Mouse (Mus musculus) MEL (cell line): ENCODE data around the gene Vwa3a. TPM values are rescaled to one million over a fixed set of nuclear protein-coding genes. Genes with fewer than 3 reads are reported as not detected.

Source experiments
- DNase-seq: peaks from one replicate; pipeline ENCODE4 v3.0.0; 2011; ENCODE audit warnings: low read depth, low spot score
- H3K27ac ChIP-seq: 2 replicates; pipeline ENCODE4 v1.5.1; 2012; ENCODE audit warnings: low read depth, mild to moderate bottlenecking, control low read depth, low read length, moderate library complexity; ENCODE audit not compliant: control insufficient read depth
- H3K27me3 ChIP-seq, 2 experiments: fragments of 150-350 bp in 1 of 2; sonication (generic) in 1 of 2; 2 replicates each; pipeline ENCODE4 v1.6.1; 2012; ENCODE audit warnings: low read length in 2 of 2, mild to moderate bottlenecking in 2 of 2, improper control_type of control experiment in 1 of 2, moderate library complexity in 1 of 2; ENCODE audit not compliant: insufficient read depth in 2 of 2, control insufficient read depth in 1 of 2
- H3K36me3 ChIP-seq, 2 experiments: 2 replicates each; pipeline ENCODE4 v1.6.1; 2012 to 2014; ENCODE audit warnings: low read length in 2 of 2, improper control_type of control experiment in 1 of 2, inconsistent platforms in 1 of 2, mild to moderate bottlenecking in 1 of 2; ENCODE audit not compliant: insufficient read depth in 2 of 2, control insufficient read depth in 1 of 2
- H3K4me1 ChIP-seq, 2 experiments: fragments of 150-350 bp in 1 of 2; sonication (generic) in 1 of 2; 2 replicates each; pipeline ENCODE4 v1.6.1; 2012; ENCODE audit warnings: low read length in 2 of 2, improper control_type of control experiment in 1 of 2, mild to moderate bottlenecking in 1 of 2; ENCODE audit not compliant: insufficient read depth in 2 of 2, control insufficient read depth in 1 of 2
- H3K4me3 ChIP-seq, 2 experiments: fragments of 150-350 bp in 1 of 2; sonication (generic) in 1 of 2; 2 replicates each; pipeline ENCODE4 v1.5.1; 2012; ENCODE audit warnings: low read depth in 2 of 2, low read length in 2 of 2, mild to moderate bottlenecking in 2 of 2, moderate library complexity in 2 of 2, control low read depth in 1 of 2, improper control_type of control experiment in 1 of 2; ENCODE audit not compliant: control insufficient read depth in 1 of 2, insufficient read depth in 1 of 2
- H3K79me2 ChIP-seq: 2 replicates; pipeline ENCODE4 v1.6.1; 2012; ENCODE audit warnings: mild to moderate bottlenecking, low read length, moderate library complexity; ENCODE audit not compliant: control insufficient read depth, poor library complexity, insufficient read depth
- H3K9ac ChIP-seq: 2 replicates; pipeline ENCODE4 v1.6.1; 2012; ENCODE audit warnings: low read depth, mild to moderate bottlenecking, control low read depth, low read length, moderate library complexity; ENCODE audit not compliant: control insufficient read depth, poor library complexity, severe bottlenecking
- H3K9me3 ChIP-seq: fragments of 150-350 bp; sonication (generic); replicated peaks from 2 replicates; pipeline ENCODE4 v1.6.1; 2012; ENCODE audit warnings: mild to moderate bottlenecking, low read length, improper control_type of control experiment, moderate library complexity; ENCODE audit not compliant: insufficient read depth
- BHLHE40 ChIP-seq: IDR thresholded peaks from 2 replicates; pipeline ENCODE4 v1.6.1; 2012; ENCODE audit warnings: low read depth, mild to moderate bottlenecking, inconsistent platforms, low read length, improper control_type of control experiment, borderline replicate concordance
- CTCF ChIP-seq, 3 experiments: IDR thresholded peaks in 2 of 3; conservative IDR thresholded peaks in 1 of 3; 2 replicates each; pipeline ENCODE4 v1.5.1; 2011 to 2012; ENCODE audit warnings: low read length in 3 of 3, low read depth in 2 of 3, mild to moderate bottlenecking in 2 of 3, improper control_type of control experiment in 1 of 3, inconsistent platforms in 1 of 3, mixed read lengths in 1 of 3, moderate library complexity in 1 of 3; ENCODE audit not compliant: control insufficient read depth in 1 of 3, insufficient read depth in 1 of 3, poor library complexity in 1 of 3, severe bottlenecking in 1 of 3
- ELF1 ChIP-seq: IDR thresholded peaks from 2 replicates; pipeline ENCODE4 v1.6.1; 2014; ENCODE audit warnings: low read depth, mild to moderate bottlenecking, inconsistent platforms, low read length, improper control_type of control experiment, moderate library complexity
- MAX ChIP-seq: IDR thresholded peaks from 2 replicates; pipeline ENCODE4 v1.6.1; 2011; ENCODE audit warnings: low read length, improper control_type of control experiment
- MXI1 ChIP-seq: IDR thresholded peaks from 2 replicates; pipeline ENCODE4 v1.6.1; 2011; ENCODE audit warnings: mild to moderate bottlenecking, low read depth, low read length, improper control_type of control experiment
- MYC ChIP-seq: IDR thresholded peaks from 2 replicates; pipeline ENCODE4 v1.6.1; 2011; ENCODE audit warnings: low read depth, mild to moderate bottlenecking, low read length, improper control_type of control experiment, moderate library complexity
- POLR2AphosphoS2 ChIP-seq: IDR thresholded peaks from 2 replicates; pipeline ENCODE4 v1.6.1; 2011; ENCODE audit warnings: low read length, improper control_type of control experiment
- RAD21 ChIP-seq: IDR thresholded peaks from 2 replicates; pipeline ENCODE4 v1.6.1; 2011; ENCODE audit warnings: mild to moderate bottlenecking, low read depth, low read length, improper control_type of control experiment
- SIN3A ChIP-seq: IDR thresholded peaks from 2 replicates; pipeline ENCODE4 v1.6.1; 2012; ENCODE audit warnings: low read length, improper control_type of control experiment, inconsistent platforms
- SMC3 ChIP-seq: IDR thresholded peaks from 2 replicates; pipeline ENCODE4 v1.6.1; 2011; ENCODE audit warnings: low read depth, low read length, improper control_type of control experiment
- TBP ChIP-seq: IDR thresholded peaks from 2 replicates; pipeline ENCODE4 v1.8.0; 2011; ENCODE audit warnings: low read depth, low read length, improper control_type of control experiment
- USF1 ChIP-seq: IDR thresholded peaks from 2 replicates; pipeline ENCODE4 v1.6.1; 2014; ENCODE audit warnings: low read depth, mild to moderate bottlenecking, inconsistent platforms, low read length, improper control_type of control experiment, moderate library complexity
- USF2 ChIP-seq, 2 experiments: IDR thresholded peaks; 2 replicates each; pipeline ENCODE4 v1.6.1; 2011 to 2012; ENCODE audit warnings: improper control_type of control experiment in 2 of 2, low read length in 2 of 2, borderline replicate concordance in 1 of 2, inconsistent platforms in 1 of 2, low read depth in 1 of 2, mild to moderate bottlenecking in 1 of 2; ENCODE audit not compliant: insufficient read depth in 1 of 2
- ZC3H11A ChIP-seq: IDR thresholded peaks from 2 replicates; pipeline ENCODE4 v1.6.1; 2012; ENCODE audit warnings: low read depth, mild to moderate bottlenecking, inconsistent platforms, low read length, improper control_type of control experiment
- ZNF384 ChIP-seq: IDR thresholded peaks from 2 replicates; pipeline ENCODE4 v1.6.1; 2012; ENCODE audit warnings: low read depth, mild to moderate bottlenecking, inconsistent platforms, low read length, improper control_type of control experiment
- polyA plus RNA-seq, 2 experiments: library from polyadenylated mRNA; stranded (reverse) in 1 of 2; unstranded in 1 of 2; fragments of >175 nt in 1 of 2; fragments of >200 nt in 1 of 2; gene quantifications; 2 replicates each; pipeline versions ENCODE4 v1.2.1 to v1.2.4; 2012; ENCODE audit warnings: low replicate concordance in 2 of 2, low read depth in 1 of 2; ENCODE audit not compliant: insufficient read length in 2 of 2, insufficient read depth in 1 of 2, missing spikeins in 1 of 2
- total RNA-seq: library from RNA; depleted of rRNA; stranded (reverse); fragments of 300-350 nt; gene quantifications from 2 replicates; pipeline ENCODE4 v1.2.3, GENCODE M21; 2012

Vwa3a gene
- total and polyA plus RNA-seq, 3 experiments, result not detected

GRCm38 (mm10) chr7:120817552-120817951, 78.4 kb downstream of the Vwa3a start:
- no peaks in the 10 kb centered on the region for H3K4me1 ChIP-seq
- no peak overlapping the region for H3K27ac ChIP-seq
- H3K9ac ChIP-seq, result no peak overlapping the region
- no peaks in the 10 kb centered on the region for H3K79me2 ChIP-seq
- no peaks in the 10 kb centered on the region for H3K9me3 ChIP-seq
- H3K27me3 ChIP-seq, result peaks cover 0 to 4% of the 10 kb centered on the region in 2 experiments; a peak in 2 of 4 replicates
- TF ChIP-seq POLR2AphosphoS2 (no peak), ZNF384 (no peak), MAX (no peak), USF2 (IDR thresholded peaks at IDR 0.05; ENCODE audit: borderline replicate concordance in 1 of 2, insufficient read depth in 1 of 2, low read depth in 1 of 2, low read length in 2 of 2) (no peak), USF1 (no peak)
- TF ChIP-seq, all 39 proteins: peak for 0
- no peak for DNase-seq
- Histone ChIP-seq H3K36me3 (no peaks in the 10 kb centered on the region), H3K4me3 (no peak overlapping the region)

- peaks cover 0 to 4% of the 10 kb centered on the region in 2 experiments; a peak in 2 of 4 replicates for H3K27me3 ChIP-seq
- H3K9ac ChIP-seq, result no peak overlapping the region
- no peak for DNase-seq
- H3K4me1 ChIP-seq, result no peaks in the 10 kb centered on the region; a peak in 1 of 4 replicates
- no peak overlapping the region for H3K4me3 ChIP-seq
- TF ChIP-seq TBP, result no peak
- TF ChIP-seq ZNF384, result no peak
- no peaks in the 10 kb centered on the region for H3K9me3 ChIP-seq
- no peaks in the 10 kb centered on the region for H3K36me3 ChIP-seq
- no peaks in the 10 kb centered on the region for H3K79me2 ChIP-seq
- H3K27ac ChIP-seq, result no peak overlapping the region
Measured at GRCm38 (mm10) chr7:120819386-120819785, 80.3 kb downstream of the Vwa3a start.

GRCm38 (mm10) chr7:120823248-120823647, 84.1 kb downstream of the Vwa3a start:
- TF ChIP-seq ZC3H11A (peak; percentile 81), SMC3 (peak; percentile 86), CTCF (IDR thresholded peaks at IDR 0.05 in 2 of 3, conservative IDR thresholded peaks at IDR 0.05 in 1 of 3; ENCODE audit: control insufficient read depth in 1 of 3, insufficient read depth in 1 of 3, low read depth in 2 of 3, low read length in 3 of 3, poor library complexity in 1 of 3, severe bottlenecking in 1 of 3) (peak; percentile 91 to 92 (median 91)), MYC (peak; percentile 95), USF1 (peak; percentile 73; the same call in 1 of the 2 replicates), ELF1 (no peak), MXI1 (peak; percentile 49; the same call in 1 of the 2 replicates), BHLHE40 (peak; percentile 100), SIN3A (no peak), MAX (peak; percentile 93), RAD21 (peak; percentile 93)

More at GRCm38 (mm10) chr7:120823248-120823647, 84.1 kb downstream of the Vwa3a start:
- Histone ChIP-seq H3K4me3 (no peak overlapping the region), H3K9me3 (no peaks in the 10 kb centered on the region), H3K79me2 (no peaks in the 10 kb centered on the region), H3K27ac (no peak overlapping the region), H3K4me1 (no peaks in the 10 kb centered on the region; a peak in 1 of 4 replicates), H3K27me3 (peaks cover 0 to 1% of the 10 kb centered on the region in 2 experiments; a peak in 1 of 4 replicates), H3K36me3 (no peaks in the 10 kb centered on the region), H3K9ac (no peak overlapping the region)
- DNase-seq, result peak; percentile 72
